Mouse (Mus musculus) megakaryocyte, adult 5-6 weeks (primary cell): ENCODE measurements at regions not wholly inside any gene's neighbourhood (a gene's known extent, or its start where the extent isn't known, plus 50 kb on each side); places are given as distances from the start of the nearest gene placed in this dataset.

Source experiments
- ATAC-seq: 2 replicates; pipeline ENCODE4 v1.8.0; 2016; ENCODE audit warnings: mild to moderate bottlenecking, inconsistent platforms; ENCODE audit not compliant: poor library complexity, severe bottlenecking

GRCm38 (mm10) chr10:67739199-67739598 lies 173.3 kb downstream of the Zfp365 start:
- ATAC-seq, result no peak

GRCm38 (mm10) chr10:67736636-67737035 lies 175.8 kb downstream of the Zfp365 start:
- ATAC-seq, result peak; percentile 97

GRCm38 (mm10) chr10:67731577-67731976 lies 180.9 kb downstream of the Zfp365 start:
- ATAC-seq, result no peak

DNA sequence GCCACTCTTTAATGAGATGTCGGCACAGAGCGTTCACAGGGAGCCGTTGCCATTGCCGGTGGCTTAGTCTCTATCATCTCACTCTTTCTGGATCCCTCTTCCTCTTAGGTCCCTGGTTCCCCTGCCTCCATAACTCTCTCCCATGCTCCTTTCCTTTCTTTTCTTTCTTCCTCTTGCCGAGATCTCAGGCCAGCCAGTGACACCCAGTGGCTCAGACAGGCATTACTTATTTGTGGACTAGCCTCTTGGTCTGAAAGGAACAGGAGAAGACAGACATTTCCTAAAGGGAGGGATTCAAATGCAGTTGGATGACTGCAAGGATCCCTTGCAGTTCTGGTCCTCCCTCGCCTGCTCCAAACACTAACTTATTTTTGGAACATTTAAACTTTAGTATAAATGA lies 180.5 kb upstream of the Ado start:
- peak; percentile 92 for ATAC-seq

GRCm38 (mm10) chr10:67727580-67727979 lies 178.8 kb upstream of the Ado start:
- peak; percentile 39 for ATAC-seq

DNA sequence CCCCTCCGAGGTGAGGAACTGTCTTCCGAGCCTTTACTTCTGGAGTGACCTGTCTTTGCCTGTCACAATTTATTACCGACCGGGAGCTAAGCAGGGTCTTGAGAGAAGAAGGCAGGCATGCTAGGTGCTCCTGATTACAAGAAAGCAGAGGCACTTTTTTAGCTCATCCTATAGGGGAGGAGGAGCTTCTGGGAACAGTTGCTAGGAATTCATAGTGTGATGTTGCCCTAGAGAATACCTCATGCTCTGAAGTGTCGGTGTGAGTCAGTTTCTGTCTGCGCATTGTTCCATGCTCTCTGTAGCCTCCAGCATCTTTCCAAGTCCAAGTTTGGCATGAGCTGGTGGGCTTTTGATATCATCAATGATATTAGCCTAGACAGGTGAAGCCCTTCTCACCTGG lies 178.0 kb upstream of the Ado start:
- ATAC-seq, result no peak

DNA sequence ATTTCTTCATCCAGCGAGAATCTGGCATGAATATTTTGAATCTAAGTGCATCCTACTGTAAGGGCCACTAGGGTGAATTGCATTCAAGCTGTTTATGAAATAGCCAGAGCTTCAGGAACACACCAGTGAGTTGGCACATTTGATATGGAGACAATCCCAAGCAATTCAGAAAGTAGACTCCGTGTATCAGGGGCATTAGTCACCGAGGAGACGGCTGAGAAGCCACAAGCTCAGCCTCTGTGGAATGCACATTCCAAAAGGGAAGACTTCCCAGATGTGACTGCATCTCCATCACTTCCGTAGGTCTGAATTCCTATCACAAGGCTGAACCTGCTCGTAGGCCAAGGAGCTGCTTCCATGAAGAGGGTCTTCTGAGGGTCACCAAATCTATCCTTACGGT lies 177.6 kb upstream of the Ado start:
- no peak for ATAC-seq

DNA sequence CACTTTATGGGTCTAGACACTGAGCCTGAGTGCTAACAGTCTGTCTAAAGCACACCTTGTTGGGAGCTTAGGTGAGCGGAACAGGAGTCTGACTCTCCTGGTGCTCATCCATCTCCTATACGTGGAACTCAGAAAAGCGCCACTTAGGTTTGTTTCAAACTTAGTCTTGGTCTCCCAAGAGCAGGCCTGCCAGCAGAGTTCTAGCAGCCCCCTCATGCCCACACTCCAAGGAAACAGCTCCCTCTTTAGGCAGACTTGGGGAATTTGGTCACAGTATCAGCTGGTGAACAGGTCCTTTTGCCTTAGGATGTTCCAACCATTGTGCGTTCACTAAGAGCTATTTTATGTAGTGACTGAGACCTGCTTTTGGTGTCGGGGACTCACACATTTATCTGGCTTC lies 173.0 kb upstream of the Ado start:
- ATAC-seq, result peak; percentile 70; the same call in 1 of the 2 replicates

DNA sequence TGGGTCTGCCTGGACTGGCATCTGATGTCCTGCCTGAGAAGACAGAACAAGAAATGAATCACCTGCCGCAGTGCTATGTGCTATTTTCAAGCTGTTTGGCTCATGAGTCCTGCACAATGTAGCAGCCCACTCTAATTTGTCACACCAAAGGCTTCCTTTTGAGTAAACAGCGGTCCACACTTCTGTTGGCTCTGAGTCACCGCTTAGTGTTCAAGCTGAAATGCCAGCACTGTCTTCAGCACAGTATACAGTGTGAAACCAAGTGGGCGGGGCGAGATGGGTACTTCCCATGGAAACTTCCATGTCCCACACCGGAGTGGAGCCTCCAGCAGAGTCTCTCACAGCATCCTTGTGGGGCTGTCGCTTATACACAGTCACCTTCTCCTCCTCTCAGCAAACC lies 168.8 kb upstream of the Ado start:
- no peak for ATAC-seq

GRCm38 (mm10) chr10:67715046-67715445 lies 166.3 kb upstream of the Ado start:
- peak; percentile 11; the same call in 1 of the 2 replicates for ATAC-seq

GRCm38 (mm10) chr10:67713098-67713497 lies 164.3 kb upstream of the Ado start:
- ATAC-seq, result peak; percentile 83

DNA sequence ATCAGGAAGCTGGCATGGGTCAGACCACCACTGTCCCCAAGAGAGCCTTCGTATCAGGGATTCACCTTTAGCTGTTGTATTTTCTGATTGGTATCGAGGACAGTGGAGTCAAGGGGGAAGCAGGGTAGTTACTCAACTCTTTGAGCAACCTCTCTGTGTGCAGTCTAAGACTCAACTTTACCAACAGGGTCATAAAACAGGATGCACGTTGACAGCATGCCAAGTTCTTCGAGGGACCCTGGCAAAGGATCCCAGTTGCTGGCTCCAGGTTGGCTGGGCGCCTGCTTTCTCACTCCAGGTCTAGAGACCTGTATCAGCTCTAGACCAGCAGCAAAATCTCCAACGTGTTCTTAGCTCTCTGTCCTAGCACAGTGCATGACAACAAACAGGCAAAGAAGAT lies 163.9 kb upstream of the Ado start:
- ATAC-seq, result peak; percentile 74

DNA sequence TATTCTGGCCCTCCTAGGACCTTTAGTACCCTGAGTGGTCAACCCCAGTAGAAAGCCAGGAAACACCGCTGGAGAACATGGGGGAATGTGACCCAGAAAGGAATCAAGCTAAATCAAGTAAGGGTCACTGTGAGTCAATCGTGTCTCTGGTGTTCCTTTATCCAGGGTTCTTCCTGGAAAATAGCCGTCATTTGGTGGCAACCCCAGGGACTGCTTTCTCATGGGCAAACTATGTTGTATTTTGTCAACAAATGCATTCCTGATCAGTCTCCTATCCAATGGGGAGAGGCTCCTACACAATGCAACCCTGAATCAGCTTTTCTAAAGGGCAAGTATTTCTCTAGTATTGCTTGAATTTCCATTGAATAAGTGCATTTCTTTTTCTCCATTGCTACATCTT lies 163.2 kb upstream of the Ado start:
- no peak for ATAC-seq

DNA sequence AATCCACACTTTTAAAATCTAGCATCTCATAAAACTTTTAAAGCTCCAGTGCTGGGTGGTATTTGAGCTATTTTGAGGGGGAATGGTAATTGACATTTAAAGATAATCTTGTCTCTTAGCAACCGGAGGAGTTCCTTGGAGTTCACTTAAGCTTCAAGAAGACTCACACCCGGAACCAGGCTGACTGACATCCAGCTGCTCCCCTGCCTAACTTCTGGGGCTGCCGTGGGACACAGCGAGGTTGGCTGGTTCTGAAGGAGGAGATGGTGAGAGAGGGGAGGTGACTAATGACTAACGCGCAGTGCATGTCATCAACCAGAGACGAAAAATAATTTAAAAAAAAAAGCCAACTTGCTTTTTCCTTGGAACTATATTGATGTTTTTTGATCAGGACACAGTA lies 157.7 kb upstream of the Ado start:
- ATAC-seq, result no peak

- ATAC-seq, result peak; percentile 92
Observed at GRCm38 (mm10) chr10:67702783-67703455, 154.2 kb upstream of the Ado start.

DNA sequence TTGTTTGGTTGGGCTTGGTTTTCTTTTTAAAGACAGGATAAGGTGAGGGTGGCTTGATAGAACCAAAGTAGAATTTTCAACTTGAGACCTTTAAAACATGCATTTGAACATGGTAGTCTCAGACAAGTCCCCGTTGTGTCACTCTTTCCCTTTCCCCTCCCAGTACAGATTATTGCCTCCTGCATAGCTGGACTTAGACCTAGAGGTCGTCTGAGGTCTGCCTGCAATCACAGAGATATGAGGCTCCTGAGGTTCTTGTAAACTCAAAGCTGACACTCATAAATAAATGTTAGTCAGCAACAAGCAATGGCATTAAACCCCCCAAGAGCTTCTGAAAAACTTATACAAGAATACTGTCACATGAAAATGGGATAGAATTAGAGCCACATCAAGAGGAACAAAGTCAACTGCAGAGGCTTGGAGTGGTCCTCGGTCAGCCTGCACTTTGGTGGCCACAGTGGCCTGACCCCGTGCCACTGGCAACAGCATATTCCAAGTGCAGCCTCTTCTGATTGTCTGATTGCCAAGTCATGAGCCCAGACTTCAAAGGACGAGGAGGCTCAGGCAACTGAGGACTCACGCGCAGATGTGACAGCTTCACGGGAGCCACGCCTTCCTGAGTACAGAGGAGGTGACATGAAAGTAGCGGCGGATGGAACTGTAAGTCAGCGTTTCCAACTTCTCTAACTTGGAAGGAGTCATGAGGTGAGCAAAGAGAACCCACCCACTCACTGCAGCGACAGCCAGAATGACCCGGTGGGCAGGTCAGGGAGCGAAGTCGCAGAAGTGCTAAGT lies 148.8 kb upstream of the Ado start:
- no peak for ATAC-seq

GRCm38 (mm10) chr10:67695891-67696853 lies 147.4 kb upstream of the Ado start:
- peak; percentile 84 for ATAC-seq

DNA sequence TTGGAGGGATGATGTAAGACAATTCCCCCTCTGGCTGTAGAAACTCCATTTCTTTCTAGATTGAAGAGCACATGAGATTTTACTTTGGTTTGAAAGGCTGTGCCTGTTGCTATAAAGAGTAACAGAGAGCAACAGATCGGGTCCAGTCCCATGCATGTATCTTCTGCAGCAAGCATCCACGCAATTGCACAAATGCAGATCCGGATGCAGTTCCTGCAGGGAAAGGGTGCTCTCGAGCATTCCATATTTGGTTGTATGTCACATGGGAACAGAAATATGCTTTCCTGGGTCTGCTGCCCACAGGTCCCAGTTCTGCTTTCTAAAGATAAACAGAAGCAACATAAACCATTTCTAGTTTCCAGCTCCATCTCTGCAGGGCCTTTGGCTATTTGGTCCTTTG lies 146.0 kb upstream of the Ado start:
- peak; percentile 27 for ATAC-seq

DNA sequence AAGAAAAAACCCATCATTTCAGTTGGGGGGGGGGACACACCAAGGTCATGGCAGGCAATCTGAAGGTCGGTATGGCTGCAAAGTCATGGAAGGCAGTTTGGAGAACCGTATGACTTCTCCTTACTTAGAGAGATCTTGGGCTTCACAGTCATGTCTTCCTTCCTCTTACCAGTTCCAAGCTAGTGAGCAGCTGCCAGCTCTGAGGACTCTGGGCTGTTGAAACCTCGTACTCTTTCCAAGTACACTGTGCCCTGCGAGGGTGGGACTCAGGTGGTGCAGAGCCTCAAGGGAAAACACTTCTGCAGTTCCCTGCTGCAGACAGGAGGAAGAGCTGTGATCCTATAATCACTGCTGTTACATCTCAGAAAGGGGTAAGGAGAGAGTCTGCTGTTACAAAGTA lies 144.8 kb upstream of the Ado start:
- ATAC-seq, result peak; percentile 56

GRCm38 (mm10) chr10:67689944-67690670 lies 141.4 kb upstream of the Ado start:
- ATAC-seq, result peak; percentile 48

- no peak; the same call in 1 of the 2 replicates for ATAC-seq
Observed at GRCm38 (mm10) chr10:67679382-67679781, 130.6 kb upstream of the Ado start.
